Mouse (Mus musculus): ENCODE measurements at regions not wholly inside any gene's neighbourhood (a gene's known extent, or its start where the extent isn't known, plus 50 kb on each side); places are given as distances from the start of the nearest gene placed in this dataset.

DNA sequence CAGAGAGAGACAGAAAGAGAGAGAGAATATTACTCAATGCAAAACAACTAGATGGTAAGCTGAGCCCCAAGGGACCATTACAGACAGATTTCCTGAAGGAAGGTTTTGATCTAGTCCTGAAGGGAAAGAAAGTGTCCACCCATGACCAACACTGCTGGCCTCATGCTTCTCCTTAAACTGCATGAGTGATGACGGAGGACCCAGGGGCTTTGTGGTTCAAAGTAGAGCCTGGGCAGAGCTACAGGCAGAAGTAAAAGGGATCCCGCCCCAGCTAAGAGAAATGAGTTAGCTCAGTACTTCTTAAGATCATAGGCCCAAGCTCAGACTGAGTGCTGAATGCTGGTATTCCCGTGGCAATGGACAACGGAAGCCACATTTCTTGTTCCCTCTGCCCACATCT lies 476.9 kb downstream of the Bnc2 start:
- no peak for TF ChIP-seq POLR2A (IDR thresholded peaks at IDR 0.05; ENCODE audit: control insufficient read depth, extremely low read depth, insufficient read depth, low read length, poor library complexity)
- H3K4me1 ChIP-seq (replicated peaks; ENCODE audit: control insufficient read depth, insufficient read depth, low read length), result no peaks in the 10 kb centered on the region
- no peak for DNase-seq

GRCm38 (mm10) chr4:84199181-84199656 lies 475.9 kb downstream of the Bnc2 start:
- no peak for TF ChIP-seq CTCF (IDR thresholded peaks at IDR 0.05; ENCODE audit: borderline replicate concordance, control insufficient read depth, extremely low read depth, insufficient read depth, low read length, poor library complexity)
- no peak for TF ChIP-seq POLR2A (IDR thresholded peaks at IDR 0.05; ENCODE audit: control insufficient read depth, extremely low read depth, insufficient read depth, low read length, poor library complexity)
- no peak for DNase-seq
- 92% methylated on average over 9 of the region's 9 CpGs for WGBS

More for the DNA sequence above, 476.9 kb downstream of the Bnc2 start:
- 90% methylated on average over 4 of the region's 4 CpGs for WGBS
- no peak overlapping the region for H3K27ac ChIP-seq (ENCODE audit: control insufficient read depth, insufficient read depth, low read length)
- no peak overlapping the region for H3K4me3 ChIP-seq (ENCODE audit: control insufficient read depth, insufficient read depth, low read length)
- no peaks in the 10 kb centered on the region for H3K27me3 ChIP-seq (ENCODE audit: control insufficient read depth, insufficient read depth, low read length)
- H3K36me3 ChIP-seq (ENCODE audit: control insufficient read depth, insufficient read depth, low read length), result no peaks in the 10 kb centered on the region

DNA sequence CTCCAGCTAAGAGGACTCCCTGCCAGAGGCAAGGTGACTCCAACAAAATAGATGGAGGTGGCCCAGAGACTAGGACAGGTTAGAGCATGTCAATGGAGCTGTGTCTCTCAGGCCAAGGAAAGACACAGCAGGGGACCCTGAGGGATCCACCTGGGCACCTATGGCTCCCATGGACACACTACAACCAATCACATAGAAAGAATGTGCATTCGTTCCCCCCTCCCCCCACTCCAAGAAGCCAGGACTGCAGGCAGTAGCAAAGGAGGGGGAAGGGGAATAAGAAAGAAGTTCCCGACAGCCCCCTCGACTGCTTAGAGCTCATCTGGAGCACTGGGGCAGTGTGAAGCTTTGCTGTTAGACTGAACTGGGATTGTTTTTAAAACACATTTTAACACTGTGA lies 474.1 kb downstream of the Bnc2 start:
- Histone ChIP-seq H3K27ac (ENCODE audit: control insufficient read depth, insufficient read depth, low read length) (no peak overlapping the region), H3K27me3 (ENCODE audit: control insufficient read depth, insufficient read depth, low read length) (no peaks in the 10 kb centered on the region), H3K4me1 (replicated peaks; ENCODE audit: control insufficient read depth, insufficient read depth, low read length) (no peaks in the 10 kb centered on the region), H3K4me3 (ENCODE audit: control insufficient read depth, insufficient read depth, low read length) (no peak overlapping the region), H3K36me3 (ENCODE audit: control insufficient read depth, insufficient read depth, low read length) (no peaks in the 10 kb centered on the region)
- TF ChIP-seq CTCF (IDR thresholded peaks at IDR 0.05; ENCODE audit: borderline replicate concordance, control insufficient read depth, extremely low read depth, insufficient read depth, low read length, poor library complexity) (no peak), POLR2A (IDR thresholded peaks at IDR 0.05; ENCODE audit: control insufficient read depth, extremely low read depth, insufficient read depth, low read length, poor library complexity) (no peak)
- no peak for DNase-seq
- 84% methylated on average over 3 of the region's 3 CpGs for WGBS

More at GRCm38 (mm10) chr4:84199181-84199656, 475.9 kb downstream of the Bnc2 start:
- H3K27me3 ChIP-seq (ENCODE audit: control insufficient read depth, insufficient read depth, low read length), result no peaks in the 10 kb centered on the region
- no peaks in the 10 kb centered on the region for H3K4me1 ChIP-seq (replicated peaks; ENCODE audit: control insufficient read depth, insufficient read depth, low read length)
- H3K27ac ChIP-seq (ENCODE audit: control insufficient read depth, insufficient read depth, low read length), result no peak overlapping the region
- H3K4me3 ChIP-seq (ENCODE audit: control insufficient read depth, insufficient read depth, low read length), result no peak overlapping the region
- no peaks in the 10 kb centered on the region for H3K36me3 ChIP-seq (ENCODE audit: control insufficient read depth, insufficient read depth, low read length)

DNA sequence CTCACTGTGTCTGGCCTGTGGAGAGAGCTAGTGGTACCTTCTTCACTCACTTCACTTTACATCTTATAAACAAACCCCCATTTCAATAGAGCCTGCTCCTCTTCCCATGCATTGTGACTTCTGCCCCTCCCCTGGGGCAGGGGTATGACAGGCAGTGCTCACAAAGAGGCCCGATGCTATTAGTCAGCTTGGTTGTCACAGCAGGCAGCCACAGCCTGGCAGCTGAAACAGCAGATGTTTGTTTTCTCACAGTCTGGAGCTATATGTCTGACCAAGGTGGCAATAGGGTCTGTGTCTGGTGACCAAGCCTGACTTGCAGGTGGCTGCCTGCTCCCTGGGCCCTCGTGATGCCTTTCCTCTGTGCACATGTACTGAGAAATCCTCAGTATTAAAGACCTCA lies 472.8 kb downstream of the Bnc2 start:
- no peak overlapping the region for H3K27ac ChIP-seq (ENCODE audit: control insufficient read depth, insufficient read depth, low read length)
- no peak for DNase-seq
- H3K36me3 ChIP-seq (ENCODE audit: control insufficient read depth, insufficient read depth, low read length), result no peaks in the 10 kb centered on the region

DNA sequence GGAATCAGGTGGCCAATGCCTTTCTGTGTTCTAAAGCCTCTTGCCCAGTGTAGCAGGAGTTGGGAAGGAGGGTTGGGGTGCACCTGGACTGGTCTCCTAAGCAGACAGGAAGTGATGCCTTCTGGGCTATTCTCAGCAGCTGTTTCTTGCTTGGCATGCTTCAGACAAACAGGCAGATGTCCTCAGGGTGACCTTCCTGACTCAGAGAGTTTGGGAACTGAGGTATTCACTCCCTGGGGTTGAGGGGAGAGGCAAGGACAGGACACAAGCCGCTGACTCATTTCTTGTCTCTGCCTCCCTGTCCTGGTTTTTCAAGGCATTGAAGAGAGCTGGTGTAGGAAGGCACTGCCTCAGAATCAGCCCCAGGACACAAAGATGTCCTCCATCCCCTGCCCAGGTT lies 471.4 kb downstream of the Bnc2 start:
- TF ChIP-seq CTCF (IDR thresholded peaks at IDR 0.05; ENCODE audit: borderline replicate concordance, control insufficient read depth, extremely low read depth, insufficient read depth, low read length, poor library complexity), result no peak
- TF ChIP-seq POLR2A (IDR thresholded peaks at IDR 0.05; ENCODE audit: control insufficient read depth, extremely low read depth, insufficient read depth, low read length, poor library complexity), result no peak
- Histone ChIP-seq H3K4me3 (ENCODE audit: control insufficient read depth, insufficient read depth, low read length) (no peak overlapping the region), H3K27me3 (ENCODE audit: control insufficient read depth, insufficient read depth, low read length) (no peaks in the 10 kb centered on the region), H3K4me1 (replicated peaks; ENCODE audit: control insufficient read depth, insufficient read depth, low read length) (no peaks in the 10 kb centered on the region), H3K27ac (ENCODE audit: control insufficient read depth, insufficient read depth, low read length) (no peak overlapping the region), H3K36me3 (ENCODE audit: control insufficient read depth, insufficient read depth, low read length) (no peaks in the 10 kb centered on the region)
- WGBS, result 43% methylated on average over 1 of the region's 1 CpGs
- DNase-seq, result no peak

More for the DNA sequence above, 472.8 kb downstream of the Bnc2 start:
- Histone ChIP-seq H3K4me1 (replicated peaks; ENCODE audit: control insufficient read depth, insufficient read depth, low read length) (no peaks in the 10 kb centered on the region), H3K4me3 (ENCODE audit: control insufficient read depth, insufficient read depth, low read length) (no peak overlapping the region), H3K27me3 (ENCODE audit: control insufficient read depth, insufficient read depth, low read length) (no peaks in the 10 kb centered on the region)
- TF ChIP-seq CTCF (IDR thresholded peaks at IDR 0.05; ENCODE audit: borderline replicate concordance, control insufficient read depth, extremely low read depth, insufficient read depth, low read length, poor library complexity), result no peak
- no peak for TF ChIP-seq POLR2A (IDR thresholded peaks at IDR 0.05; ENCODE audit: control insufficient read depth, extremely low read depth, insufficient read depth, low read length, poor library complexity)
- WGBS, result 70% methylated on average over 2 of the region's 2 CpGs

DNA sequence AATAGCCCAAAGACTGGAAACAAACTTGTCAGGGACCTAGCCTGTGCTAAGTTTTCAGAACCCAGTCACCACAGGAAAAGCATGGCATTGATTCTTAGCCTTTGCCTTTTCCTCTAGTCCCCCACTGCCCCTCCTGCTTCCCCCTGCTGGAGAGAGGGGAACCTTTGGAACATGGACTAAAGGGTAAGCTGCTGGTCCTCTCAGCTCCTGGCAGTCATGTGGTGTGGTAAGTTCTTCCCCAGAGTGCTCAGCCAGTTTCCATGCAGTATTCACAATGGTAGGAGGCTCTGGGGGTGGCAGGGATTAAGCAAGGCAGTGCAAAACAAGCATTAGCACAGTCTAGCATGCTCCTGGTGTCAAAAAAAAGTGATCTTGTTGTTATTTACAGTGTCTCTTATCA lies 470.3 kb downstream of the Bnc2 start:
- TF ChIP-seq POLR2A (IDR thresholded peaks at IDR 0.05; ENCODE audit: control insufficient read depth, extremely low read depth, insufficient read depth, low read length, poor library complexity) (no peak), CTCF (IDR thresholded peaks at IDR 0.05; ENCODE audit: borderline replicate concordance, control insufficient read depth, extremely low read depth, insufficient read depth, low read length, poor library complexity) (no peak)
- H3K4me3 ChIP-seq (ENCODE audit: control insufficient read depth, insufficient read depth, low read length), result no peak overlapping the region
- H3K4me1 ChIP-seq (replicated peaks; ENCODE audit: control insufficient read depth, insufficient read depth, low read length), result no peaks in the 10 kb centered on the region
- H3K27me3 ChIP-seq (ENCODE audit: control insufficient read depth, insufficient read depth, low read length), result no peaks in the 10 kb centered on the region
- DNase-seq, result no peak
- no peak overlapping the region for H3K27ac ChIP-seq (ENCODE audit: control insufficient read depth, insufficient read depth, low read length)
- H3K36me3 ChIP-seq (ENCODE audit: control insufficient read depth, insufficient read depth, low read length), result no peaks in the 10 kb centered on the region

GRCm38 (mm10) chr4:84208175-84208574 lies 466.9 kb downstream of the Bnc2 start:
- no peak for TF ChIP-seq CTCF (IDR thresholded peaks at IDR 0.05; ENCODE audit: borderline replicate concordance, control insufficient read depth, extremely low read depth, insufficient read depth, low read length, poor library complexity)
- TF ChIP-seq POLR2A (IDR thresholded peaks at IDR 0.05; ENCODE audit: control insufficient read depth, extremely low read depth, insufficient read depth, low read length, poor library complexity), result no peak
- WGBS, result 89% methylated on average over 1 of the region's 1 CpGs

More at GRCm38 (mm10) chr4:84208175-84208574, 466.9 kb downstream of the Bnc2 start:
- Histone ChIP-seq H3K36me3 (ENCODE audit: control insufficient read depth, insufficient read depth, low read length) (no peaks in the 10 kb centered on the region), H3K4me1 (replicated peaks; ENCODE audit: control insufficient read depth, insufficient read depth, low read length) (no peaks in the 10 kb centered on the region), H3K27me3 (ENCODE audit: control insufficient read depth, insufficient read depth, low read length) (no peaks in the 10 kb centered on the region), H3K27ac (ENCODE audit: control insufficient read depth, insufficient read depth, low read length) (no peak overlapping the region), H3K4me3 (ENCODE audit: control insufficient read depth, insufficient read depth, low read length) (no peak overlapping the region)
- no peak for DNase-seq

Measured in thymus, adult 2 months (tissue).